Mouse (Mus musculus) hindbrain, embryonic 10.5 days (tissue): ENCODE data around the gene Trpd52l3. TPM values are rescaled to one million over a fixed set of nuclear protein-coding genes. Genes with fewer than 3 reads are reported as not detected.
A peak's percentile ranks its signal among the peaks of the same experiment; 100 is the strongest.

Experiments
- DNase-seq: peaks from one replicate; pipeline ENCODE4 v3.0.0-alpha.2; 2017; ENCODE audit warnings: low spot score
- H3K27ac ChIP-seq: fragments of 300-500 bp; sonication (generic); 2 replicates; pipeline ENCODE4 v1.5.1; 2016; ENCODE audit warnings: mild to moderate bottlenecking, moderate library complexity
- H3K27me3 ChIP-seq: fragments of 300-500 bp; sonication (generic); 2 replicates; pipeline ENCODE4 v1.6.1; 2016; ENCODE audit warnings: mild to moderate bottlenecking; ENCODE audit not compliant: poor library complexity, insufficient read depth, severe bottlenecking
- H3K36me3 ChIP-seq: fragments of 300-500 bp; sonication (generic); 2 replicates; pipeline ENCODE4 v1.6.1; 2016; ENCODE audit warnings: mild to moderate bottlenecking, moderate library complexity
- H3K4me1 ChIP-seq: fragments of 300-500 bp; sonication (generic); replicated peaks from 2 replicates; pipeline ENCODE4 v1.6.1; 2016; ENCODE audit warnings: mild to moderate bottlenecking
- H3K4me3 ChIP-seq: fragments of 300-500 bp; sonication (generic); 2 replicates; pipeline ENCODE4 v1.5.1; 2016; ENCODE audit warnings: mild to moderate bottlenecking, moderate library complexity
- H3K9me3 ChIP-seq: fragments of 300-500 bp; sonication (generic); 2 replicates; pipeline ENCODE4 v1.6.1; 2016; ENCODE audit warnings: mild to moderate bottlenecking, moderate library complexity
- WGBS: fragments of 180-500 bp; shearing (Covaris S2); methylation state at CpG from one replicate; pipeline ENCODE4 v1.1.7; 2016; 5-methylcytosine and 5-hydroxymethylcytosine counted together
- polyA plus RNA-seq: library from polyadenylated mRNA; unstranded; fragments of >200 nt; fragmentation: Nextera tagmentation; extraction: Ambion mirVana; gene quantifications from 2 replicates; pipeline ENCODE4 v1.2.1, GENCODE M21; 2016

Trpd52l3 gene
- polyA plus RNA-seq, 1 experiment from 2014 or later: not detected

DNA sequence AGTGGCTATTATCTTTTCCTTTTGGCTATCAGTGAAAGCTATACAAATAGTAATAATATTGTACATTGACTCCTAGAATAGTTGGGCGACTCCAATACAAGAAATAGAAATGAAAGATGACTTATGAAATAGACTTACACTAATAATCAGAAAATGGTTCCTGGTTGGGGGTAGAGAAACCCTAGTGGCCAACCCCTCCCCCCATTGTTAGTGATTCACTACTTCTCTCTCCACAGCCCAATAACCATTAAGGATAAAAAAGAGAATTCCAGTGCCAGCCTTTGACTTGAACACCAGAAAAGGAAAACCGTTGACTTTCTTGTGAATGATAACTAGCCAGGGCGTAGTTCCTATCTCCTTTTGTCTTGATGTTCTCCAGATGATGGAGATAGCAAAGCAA, 28.6 kb downstream of the Trpd52l3 start:
- 63% methylated on average over 3 of the region's 3 CpGs for WGBS
- H3K27me3 ChIP-seq: no peaks in the 10 kb centered on the region
- H3K9me3 ChIP-seq: no peaks in the 10 kb centered on the region
- H3K4me3 ChIP-seq: peak overlapping the region; percentile 100
- peaks cover 65% of the 10 kb centered on the region for H3K4me1 ChIP-seq
- H3K36me3 ChIP-seq: 0 out of 2 replicates have a peak, but pooled peaks cover 6% of the 10 kb centered on the region
- DNase-seq: no peak
- H3K27ac ChIP-seq: peak overlapping the region; percentile 100; the same call in 1 of the 2 replicates

DNA sequence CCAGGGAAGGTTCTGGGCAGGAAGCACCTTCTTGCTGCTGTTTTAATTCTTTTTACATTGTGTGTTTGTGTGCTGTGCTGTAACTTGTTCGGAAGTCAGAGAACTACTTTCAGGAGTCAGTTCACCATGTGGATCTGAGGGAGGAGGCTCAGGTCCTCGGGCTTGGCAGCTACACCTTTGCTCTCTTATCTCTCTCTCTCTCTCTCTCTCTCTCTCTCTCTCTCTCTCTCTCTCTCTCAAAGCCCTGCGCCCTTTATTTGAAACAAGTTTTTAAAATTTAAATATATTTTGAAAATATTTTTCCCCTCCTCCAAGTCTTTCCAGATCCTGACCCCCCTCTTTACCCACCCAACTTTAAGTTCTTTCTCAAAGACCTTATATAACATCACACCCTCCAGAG, 31.8 kb downstream of the Trpd52l3 start:
- Histone ChIP-seq H3K27ac (no peak overlapping the region), H3K36me3 (peaks cover 17% of the 10 kb centered on the region), H3K27me3 (no peaks in the 10 kb centered on the region), H3K9me3 (no peaks in the 10 kb centered on the region), H3K4me3 (no peak overlapping the region), H3K4me1 (peaks cover 47% of the 10 kb centered on the region)
- WGBS: 69% methylated on average over 3 of the region's 3 CpGs
- no peak for DNase-seq

DNA sequence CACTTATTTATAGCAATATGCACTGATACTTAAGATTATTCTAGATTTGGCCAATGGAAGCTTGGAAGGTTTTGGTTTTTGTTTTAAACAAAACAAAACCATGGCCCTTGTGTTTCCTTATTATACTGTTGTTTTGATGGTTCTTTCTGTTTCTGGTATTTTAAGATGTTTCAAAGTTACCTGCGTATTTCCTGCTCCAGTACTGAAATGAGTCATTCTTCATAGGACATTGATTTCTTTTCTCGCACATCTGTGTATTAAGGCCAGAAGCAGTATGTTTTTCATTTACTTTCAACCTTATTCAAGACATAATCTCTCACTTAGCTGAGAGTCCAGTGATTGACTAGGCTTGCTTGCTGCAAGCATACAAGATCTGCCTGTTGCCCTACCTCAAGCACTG, 40.1 kb downstream of the Trpd52l3 start:
- peaks cover 83% of the 10 kb centered on the region for H3K36me3 ChIP-seq
- H3K9me3 ChIP-seq: peaks cover 8% of the 10 kb centered on the region
- 92% methylated on average over 2 of the region's 2 CpGs for WGBS
- no peak overlapping the region for H3K4me3 ChIP-seq
- H3K27ac ChIP-seq: no peak overlapping the region
- no peaks in the 10 kb centered on the region for H3K4me1 ChIP-seq
- DNase-seq: no peak
- no peaks in the 10 kb centered on the region for H3K27me3 ChIP-seq

DNA sequence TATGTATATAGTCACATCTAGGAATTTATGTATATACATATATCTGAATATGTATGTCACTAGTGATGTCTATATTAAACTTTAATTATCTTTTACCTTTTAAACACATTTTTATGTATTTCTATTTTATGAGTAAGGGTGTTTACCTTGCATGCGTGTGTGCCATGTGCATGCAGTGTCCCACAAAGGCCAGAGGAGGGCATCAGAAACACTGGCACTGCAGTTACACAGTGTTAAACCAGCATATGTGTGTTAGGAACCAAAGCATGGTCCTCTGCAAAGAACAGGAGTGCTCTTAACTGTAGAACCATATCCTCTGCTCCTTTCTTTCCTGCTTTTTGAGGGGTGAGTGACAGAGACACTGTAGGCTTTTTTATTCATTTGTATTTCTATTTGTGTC, 41.0 kb downstream of the Trpd52l3 start:
- no peaks in the 10 kb centered on the region for H3K4me1 ChIP-seq
- no peak for DNase-seq
- H3K4me3 ChIP-seq: no peak overlapping the region
- H3K9me3 ChIP-seq: peaks cover 8% of the 10 kb centered on the region
- H3K27ac ChIP-seq: no peak overlapping the region
- no peaks in the 10 kb centered on the region for H3K27me3 ChIP-seq
- H3K36me3 ChIP-seq: peaks cover 81% of the 10 kb centered on the region
- WGBS: 96% methylated on average over 1 of the region's 1 CpGs

DNA sequence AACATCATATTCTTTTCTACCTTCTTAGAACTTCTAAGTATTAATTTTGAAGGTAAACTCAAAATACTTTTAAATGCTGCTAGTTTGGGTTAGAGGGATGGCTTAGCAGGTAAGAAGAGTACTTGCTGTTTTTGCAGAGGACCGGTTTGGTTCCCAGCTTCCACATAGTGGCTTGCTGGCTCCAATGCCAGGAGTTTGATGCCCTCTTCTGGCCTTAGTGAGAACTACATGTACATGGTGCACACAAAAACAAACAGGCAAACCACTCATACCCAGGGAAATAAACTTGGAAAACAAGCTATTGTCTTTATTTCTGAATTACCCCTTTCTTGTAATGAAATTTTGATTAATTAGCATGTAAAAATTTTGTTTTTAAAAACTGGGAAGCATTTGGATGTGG, 42.3 kb downstream of the Trpd52l3 start:
- no peak for DNase-seq
- H3K4me3 ChIP-seq: no peak overlapping the region
- peaks cover 8% of the 10 kb centered on the region for H3K9me3 ChIP-seq
- H3K36me3 ChIP-seq: peaks cover 85% of the 10 kb centered on the region
- H3K4me1 ChIP-seq: no peaks in the 10 kb centered on the region
- no peak overlapping the region for H3K27ac ChIP-seq
- no peaks in the 10 kb centered on the region for H3K27me3 ChIP-seq
- WGBS: 67% methylated on average over 1 of the region's 1 CpGs

DNA sequence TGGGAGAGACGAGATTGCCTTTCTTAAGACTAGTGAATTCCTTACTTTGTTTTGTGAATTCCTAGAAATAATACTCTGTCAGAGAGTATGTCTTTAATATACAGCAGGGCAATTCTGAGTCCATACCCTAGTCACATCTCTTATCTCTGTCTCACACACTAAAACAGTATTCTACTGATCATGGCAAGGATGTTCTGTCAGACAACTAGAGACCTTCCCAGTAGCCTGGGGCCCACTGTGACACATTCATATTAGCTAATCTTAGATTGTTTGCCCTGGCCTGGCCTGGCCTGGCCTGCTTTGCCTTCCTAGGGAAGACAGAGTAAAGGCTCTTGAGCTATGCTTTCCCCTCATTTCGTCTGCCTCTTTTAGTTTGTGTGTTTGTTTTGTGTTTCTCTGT, 47.0 kb downstream of the Trpd52l3 start:
- H3K4me1 ChIP-seq: no peaks in the 10 kb centered on the region
- no peak for DNase-seq
- H3K27me3 ChIP-seq: no peaks in the 10 kb centered on the region
- H3K36me3 ChIP-seq: peaks cover 68% of the 10 kb centered on the region
- H3K4me3 ChIP-seq: no peak overlapping the region
- WGBS: 91% methylated on average over 2 of the region's 2 CpGs
- H3K9me3 ChIP-seq: no peaks in the 10 kb centered on the region; the same call in 1 of the 2 replicates
- H3K27ac ChIP-seq: no peak overlapping the region

DNA sequence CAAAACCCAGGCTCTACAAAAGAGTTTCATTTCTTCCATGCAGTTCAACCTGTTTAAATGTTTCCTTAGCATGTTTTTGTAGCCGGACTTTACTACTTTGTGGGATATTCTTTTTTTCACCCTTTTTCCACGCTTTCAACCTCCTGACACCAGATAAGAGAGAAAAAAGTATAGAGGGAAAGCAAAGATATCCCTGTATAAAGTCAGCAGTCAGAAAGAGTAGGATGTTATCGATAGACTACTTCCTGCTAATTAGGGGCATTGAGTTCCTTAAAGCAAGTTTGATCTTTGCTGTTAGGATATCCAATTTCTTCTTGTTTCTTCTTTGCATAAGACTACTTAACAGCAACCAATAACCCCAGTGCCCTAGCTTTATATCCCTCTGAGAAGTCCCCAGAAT, 47.9 kb downstream of the Trpd52l3 start:
- no peak for DNase-seq
- Histone ChIP-seq H3K9me3 (no peaks in the 10 kb centered on the region; the same call in 1 of the 2 replicates), H3K4me1 (no peaks in the 10 kb centered on the region), H3K36me3 (peaks cover 65% of the 10 kb centered on the region), H3K27me3 (no peaks in the 10 kb centered on the region), H3K27ac (no peak overlapping the region), H3K4me3 (no peak overlapping the region)
- WGBS: 95% methylated on average over 3 of the region's 3 CpGs

DNA sequence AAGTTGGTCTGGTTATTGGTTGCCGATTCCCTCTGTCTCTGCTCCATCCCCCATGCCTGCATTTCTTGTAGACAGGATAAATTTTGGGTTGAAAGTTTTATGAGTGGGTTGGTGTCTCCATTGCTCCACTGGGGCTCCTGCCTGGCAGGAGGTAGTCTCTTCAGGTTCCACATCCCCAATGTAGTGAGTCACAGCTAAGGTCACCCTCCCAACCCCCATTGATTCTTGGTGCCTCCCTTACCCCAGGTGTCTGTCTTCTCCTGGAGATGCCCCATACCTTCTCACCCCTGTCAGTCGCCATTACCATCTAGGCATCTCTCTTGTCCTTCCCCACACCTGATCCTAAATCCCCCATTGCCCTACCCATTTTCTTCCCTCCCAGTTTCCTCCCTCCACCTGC, 50.6 kb downstream of the Trpd52l3 start:
- 90% methylated on average over 2 of the region's 2 CpGs for whole genome bisulfite sequencing
- no peak for DNase-seq
- H3K27me3 ChIP-seq: no peaks in the 10 kb centered on the region
- no peaks in the 10 kb centered on the region for H3K9me3 ChIP-seq
- no peaks in the 10 kb centered on the region for H3K4me1 ChIP-seq
- no peak overlapping the region for H3K27ac ChIP-seq
- peaks cover 56% of the 10 kb centered on the region for H3K36me3 ChIP-seq
- no peak overlapping the region for H3K4me3 ChIP-seq

Other genes starting within 250 kb of the Trpd52l3 start
- 4.0 and 4.1 TPM in 2 replicates for gene 9930021J03Rik, start 197.8 kb upstream of the Trpd52l3 start, polyA plus RNA-seq
- gene Ranbp6, start 190.8 kb upstream of the Trpd52l3 start, polyA plus RNA-seq: 24.7 and 26.1 TPM in 2 replicates
- gene Il33, start 78.7 kb upstream of the Trpd52l3 start, polyA plus RNA-seq: 0.66 and 0.84 TPM in 2 replicates
- 66.8 and 83.7 TPM in 2 replicates for gene Uhrf2, start 26.7 kb downstream of the Trpd52l3 start, polyA plus RNA-seq
- 26.9 and 27.6 TPM in 2 replicates for gene Gldc, start 171.6 kb downstream of the Trpd52l3 start, polyA plus RNA-seq
- gene Mbl2, start 229.2 kb downstream of the Trpd52l3 start, polyA plus RNA-seq: 0.15 TPM in 1 of 2 replicates, not detected in the other